Mouse (Mus musculus) urinary bladder, postnatal 4 days (tissue): ENCODE measurements at regions not wholly inside any gene's neighbourhood (a gene's known extent, or its start where the extent isn't known, plus 50 kb on each side); places are given as distances from the start of the nearest gene placed in this dataset.
"Not testable (repeated sequence)": the region's sequence is repeated elsewhere in the genome, so short reads cannot be mapped to it uniquely, and the experiment has no call there.

ENCODE experiments used
- DNase-seq, 2 experiments: peaks; one replicate each; pipeline ENCODE4 v3.0.0; 2021 to 2022; ENCODE audit warnings: low spot score in 2 of 2

DNA sequence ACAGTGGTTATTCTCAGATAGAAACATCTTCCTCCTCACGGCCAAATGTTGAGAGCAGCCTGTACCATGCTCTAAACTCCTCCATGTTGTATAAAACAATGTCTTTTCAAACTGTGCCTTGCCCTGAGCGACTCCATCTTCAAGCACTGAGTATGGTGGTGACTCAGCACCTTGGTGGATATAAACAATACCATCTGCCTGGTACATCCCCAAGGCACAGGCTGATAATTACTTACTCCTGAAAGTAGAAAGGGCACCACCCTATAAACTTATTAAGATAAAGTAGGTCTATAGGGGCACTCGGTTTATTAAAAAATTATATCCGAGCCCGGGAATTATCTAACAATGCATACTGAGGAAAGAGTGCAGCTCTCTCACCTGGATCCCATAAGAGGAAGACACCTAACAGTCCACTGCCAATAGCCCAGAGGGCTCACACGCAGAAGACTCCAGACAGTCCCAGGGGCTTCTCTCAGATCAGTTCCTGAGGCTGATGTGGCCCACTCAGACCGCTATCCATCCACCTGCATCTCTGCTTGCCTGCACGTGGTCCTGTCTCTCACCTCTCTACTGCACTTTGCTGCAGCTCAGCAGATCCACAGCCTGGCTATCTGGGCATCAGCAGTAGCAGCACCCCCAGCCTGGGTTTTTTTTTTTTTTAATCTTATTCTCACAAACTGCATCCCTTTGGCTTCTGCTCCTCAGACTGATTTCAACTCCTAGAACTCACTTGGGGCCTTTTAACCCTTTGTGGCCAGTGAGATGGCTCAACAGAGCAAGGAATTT lies 109.7 kb upstream of the Dlg1 start:
- no peak for DNase-seq

DNA sequence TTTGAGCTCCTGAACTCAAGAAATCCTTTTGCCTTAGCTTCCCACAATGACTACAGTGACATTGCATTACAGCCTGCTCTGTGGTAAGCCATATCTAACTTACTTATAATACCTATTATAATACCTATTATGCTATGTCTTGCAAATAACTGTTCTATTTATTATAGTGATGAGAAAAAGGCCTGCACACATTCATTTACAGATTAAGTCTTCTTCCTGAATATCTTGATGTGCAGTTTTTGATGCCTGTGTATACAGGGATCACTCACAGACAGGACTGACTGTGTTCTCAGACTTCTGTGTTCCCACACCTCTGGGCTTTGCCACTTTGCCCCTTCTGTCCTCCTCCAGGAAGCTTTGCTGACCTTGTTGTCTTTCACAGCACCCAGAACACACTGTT lies 102.8 kb upstream of the Dlg1 start:
- DNase-seq = no peak

DNA sequence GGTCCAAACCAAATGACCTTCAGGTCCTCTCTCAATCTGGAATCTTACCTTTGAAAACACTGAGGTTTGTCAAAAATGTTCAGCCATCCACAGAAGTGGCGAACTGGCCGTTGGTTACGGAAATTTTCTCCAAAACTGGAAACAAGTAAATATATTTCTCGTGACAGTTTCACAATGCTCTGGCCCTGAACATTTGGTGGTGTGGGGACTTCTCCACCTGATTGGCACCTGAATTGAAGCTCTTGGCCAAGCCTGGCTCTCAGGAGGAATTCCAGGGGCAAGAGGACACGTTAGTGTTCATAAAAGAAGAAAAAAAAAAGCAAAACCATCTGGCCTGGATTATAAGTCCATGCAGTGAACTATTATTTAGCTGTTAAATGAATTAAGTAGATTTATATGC lies 98.3 kb upstream of the Dlg1 start:
- DNase-seq = no peak

DNA sequence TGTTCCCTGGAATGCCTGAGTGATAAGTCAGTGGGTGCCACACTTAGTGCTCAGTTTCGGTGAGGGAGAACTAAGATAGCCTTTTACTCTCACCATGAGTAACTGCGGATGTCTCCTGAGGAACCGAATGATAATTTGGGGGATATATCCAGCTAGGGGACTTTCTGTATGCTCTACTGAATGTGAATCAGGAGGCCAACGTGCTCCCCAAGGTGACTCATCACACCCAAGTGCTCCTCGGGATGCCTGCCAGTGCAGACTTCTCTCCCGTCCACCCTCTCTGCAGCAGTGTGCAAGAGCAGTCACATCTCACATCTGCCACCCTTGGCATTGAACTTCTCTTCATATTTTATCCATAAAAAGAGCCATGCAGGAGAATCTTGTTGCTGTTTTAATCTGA lies 94.9 kb upstream of the Dlg1 start:
- no peak for DNase-seq

DNA sequence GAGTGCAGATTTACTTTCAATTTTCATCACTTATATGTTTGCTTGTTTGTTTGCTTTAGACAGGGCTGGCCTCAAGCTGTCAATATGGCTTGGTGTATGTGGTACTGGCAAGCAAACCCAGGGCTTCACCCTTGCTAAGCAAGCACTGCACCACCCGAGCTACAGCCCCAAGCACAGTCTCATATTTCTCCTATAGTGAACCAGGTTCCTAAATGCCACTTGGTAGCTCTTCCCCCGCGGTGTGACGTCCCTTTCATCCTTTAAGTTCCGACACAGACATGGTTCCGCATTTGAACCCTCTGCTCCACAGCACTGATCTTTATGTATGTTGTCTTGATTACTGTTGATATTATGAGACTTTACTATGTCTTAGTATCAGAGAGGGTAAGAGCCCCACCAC lies 93.4 kb upstream of the Dlg1 start:
- DNase-seq = no peak

DNA sequence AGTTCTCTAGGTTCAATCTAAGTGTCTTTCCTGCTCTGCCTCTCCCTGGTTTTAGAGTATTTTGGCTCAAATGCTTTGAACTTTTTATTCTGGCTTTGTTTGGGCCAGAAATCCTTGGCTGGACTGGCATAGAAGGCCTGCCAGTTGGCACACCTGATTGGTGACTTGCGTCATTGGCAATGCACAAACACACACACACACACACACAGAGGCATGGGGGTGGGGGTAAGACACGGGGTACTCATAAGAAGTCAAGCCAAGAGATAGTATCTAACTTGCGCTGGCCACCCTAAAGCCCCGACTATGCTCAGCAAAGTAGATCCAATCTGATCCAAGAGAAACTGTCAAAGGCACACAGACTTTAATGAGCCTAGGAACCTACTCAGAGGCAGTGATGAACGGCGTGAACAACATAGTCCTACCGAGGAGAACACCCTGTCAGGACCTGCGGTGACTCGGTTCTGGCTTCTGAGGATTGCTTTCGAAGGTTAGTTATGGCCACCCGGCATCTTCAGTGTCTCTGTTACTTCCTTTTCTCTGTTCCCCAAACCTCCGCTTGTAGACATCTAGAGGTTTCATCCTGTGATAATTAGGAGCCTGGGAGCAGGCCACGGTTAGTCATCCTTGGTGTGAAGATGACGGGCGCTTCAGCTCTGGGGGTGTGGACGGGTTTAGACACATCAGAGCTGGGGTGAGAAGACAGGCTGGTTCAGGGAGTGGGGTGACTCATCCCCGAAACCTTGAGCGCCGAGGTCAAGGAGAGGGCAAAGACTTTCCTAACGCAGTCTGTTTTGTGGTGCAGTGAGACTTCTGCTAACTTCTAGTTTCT lies 92.7 kb upstream of the Dlg1 start:
- no peak for DNase-seq

DNA sequence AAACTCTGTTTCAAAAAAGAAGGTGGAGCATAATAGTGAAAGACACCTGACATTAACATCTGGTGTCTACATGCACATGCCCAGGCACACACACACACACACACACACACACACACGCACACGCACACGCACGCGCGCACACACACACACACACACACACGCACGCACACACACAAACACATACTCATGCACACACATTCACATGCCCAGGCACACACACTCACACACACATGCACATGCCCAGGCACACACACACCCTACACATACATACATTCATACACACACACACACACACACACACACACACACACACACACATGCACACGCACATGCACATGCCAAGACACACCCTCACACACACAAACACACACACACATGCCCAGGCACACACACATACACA lies 89.4 kb upstream of the Dlg1 start:
- not testable (repeated sequence) for DNase-seq

DNA sequence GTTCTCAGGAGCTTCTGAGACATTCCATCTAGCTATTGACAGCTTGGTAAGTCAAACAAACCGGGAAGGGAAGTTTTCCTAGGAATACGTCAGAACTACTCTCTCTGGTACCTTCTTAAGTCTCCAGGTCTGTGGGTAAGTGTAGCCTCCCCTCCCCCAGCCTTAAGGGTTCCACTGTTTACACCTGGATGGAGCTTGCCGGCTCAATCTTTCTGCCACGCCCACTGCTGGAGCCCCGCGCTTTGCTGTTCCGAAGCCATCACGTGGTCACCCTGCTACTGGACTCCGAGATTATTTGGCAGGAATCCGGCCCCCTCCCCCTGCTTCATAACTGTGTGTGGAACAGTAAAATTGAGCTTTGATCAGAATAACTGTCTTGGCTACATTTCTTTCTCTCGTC lies 87.6 kb upstream of the Dlg1 start:
- not testable (repeated sequence) for DNase-seq

DNA sequence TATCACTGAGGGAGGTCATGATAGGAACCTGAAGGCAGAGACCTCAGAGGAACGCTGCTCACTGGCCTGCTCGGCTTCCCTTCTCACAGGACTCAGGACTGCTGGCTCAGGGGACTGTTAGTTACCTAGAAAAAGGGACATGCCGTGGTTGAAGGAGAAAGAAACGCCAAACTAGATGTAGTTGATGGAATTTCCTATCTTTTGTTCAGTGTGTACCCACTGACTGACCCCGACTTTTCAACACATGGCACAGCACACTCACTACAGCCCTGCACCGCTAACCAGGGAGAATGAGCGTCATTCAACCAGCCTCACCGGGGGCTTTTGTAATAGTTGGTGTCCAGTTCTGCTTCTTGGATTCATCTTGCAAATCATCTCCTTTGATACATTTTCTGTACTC lies 86.8 kb upstream of the Dlg1 start:
- no peak for DNase-seq

DNA sequence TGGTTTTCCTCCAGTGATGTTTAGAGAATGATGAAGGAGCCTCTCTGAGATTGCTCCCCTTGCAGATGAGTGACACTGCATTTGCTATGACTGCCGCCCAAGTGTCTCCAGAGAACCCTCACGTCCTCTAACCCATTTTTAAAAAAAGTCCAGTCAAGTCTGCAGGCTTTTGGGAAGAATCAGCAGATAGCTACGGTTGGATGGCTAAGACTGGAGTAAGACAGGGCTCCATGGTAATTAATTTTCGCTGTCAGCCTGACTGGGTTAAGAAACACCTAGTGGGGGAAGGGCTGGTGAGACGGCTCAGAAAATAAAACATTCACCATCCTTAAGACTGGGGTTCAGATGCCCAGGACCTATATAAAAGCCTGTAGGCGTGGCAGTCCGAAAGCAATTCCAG lies 85.9 kb upstream of the Dlg1 start:
- no peak for DNase-seq

DNA sequence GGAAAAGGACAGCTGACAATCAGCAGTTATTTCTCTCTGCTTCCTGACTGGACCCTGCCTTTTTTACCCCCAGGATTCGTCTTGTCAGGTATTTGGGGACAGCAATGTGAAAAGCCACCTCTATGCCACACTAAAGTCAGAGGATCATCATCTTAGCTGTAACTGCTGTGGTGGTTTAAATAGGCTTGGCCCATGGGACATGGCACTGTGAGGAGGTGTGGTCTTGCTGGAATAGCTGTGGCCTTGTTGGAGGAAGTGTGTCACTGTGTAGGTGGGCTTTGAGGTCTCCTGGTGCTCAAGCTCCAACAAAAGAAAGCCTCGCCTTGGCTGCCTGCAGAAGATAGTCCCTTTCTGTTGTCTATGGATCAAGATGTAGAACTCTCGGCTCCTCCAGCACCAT lies 83.9 kb upstream of the Dlg1 start:
- no peak for DNase-seq

DNA sequence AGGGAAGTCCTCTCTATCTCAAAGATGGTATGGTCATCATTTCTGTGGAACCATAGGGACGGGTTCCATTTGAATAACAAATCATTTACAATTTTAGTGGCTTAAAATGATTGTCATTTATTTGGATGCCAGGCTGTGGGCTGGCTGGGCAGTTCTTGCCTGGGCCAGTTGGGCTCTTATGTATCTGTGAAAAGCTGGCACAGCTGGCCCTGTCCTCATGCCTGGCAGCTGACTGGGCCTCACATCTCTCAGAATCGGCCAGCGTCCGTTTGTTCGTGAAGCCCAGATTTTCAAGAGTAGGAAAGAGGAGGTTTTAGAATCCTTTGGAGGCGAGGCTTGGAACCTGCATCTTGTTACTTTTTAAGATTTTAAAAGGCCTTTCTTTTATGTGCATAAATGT lies 82.5 kb upstream of the Dlg1 start:
- no peak for DNase-seq

DNA sequence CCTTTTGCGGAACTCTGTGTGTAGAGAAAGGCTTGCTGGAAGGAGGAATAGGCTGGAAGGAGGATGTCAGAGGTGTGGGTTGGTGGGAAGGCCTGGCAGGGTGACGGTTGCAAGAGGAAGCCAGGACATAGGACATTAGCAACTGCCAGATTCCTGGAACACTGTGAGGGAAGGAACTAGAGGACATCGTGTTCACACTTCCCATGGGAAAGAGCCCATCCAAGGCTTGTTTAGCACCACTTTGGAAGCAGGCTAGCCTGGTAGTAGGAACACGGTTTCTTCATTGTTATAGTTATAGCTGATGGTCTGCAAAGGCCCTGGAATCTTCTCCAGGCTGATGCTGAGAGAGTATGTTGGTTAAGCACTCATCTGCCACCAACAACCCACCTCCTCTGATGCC lies 80.4 kb upstream of the Dlg1 start:
- no peak for DNase-seq

DNA sequence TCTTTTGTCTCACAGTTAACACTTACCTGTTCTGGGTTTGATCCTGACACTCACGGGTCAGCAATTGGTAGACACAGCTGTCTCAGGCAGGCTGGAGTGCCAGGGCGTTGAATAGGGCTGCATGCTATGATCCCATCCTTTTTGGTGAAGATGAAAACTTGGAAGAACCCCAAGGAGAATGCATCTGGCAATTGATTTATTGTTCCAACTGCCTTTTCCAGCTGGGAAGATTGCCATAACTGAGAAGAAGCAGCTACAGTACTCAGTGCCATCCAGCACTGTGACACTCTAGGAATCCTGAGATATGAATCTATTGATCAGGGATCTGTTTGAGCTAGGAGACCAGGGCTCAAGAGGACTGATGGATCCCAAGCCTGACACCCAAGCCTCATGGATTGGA lies 79.6 kb upstream of the Dlg1 start:
- no peak for DNase-seq

DNA sequence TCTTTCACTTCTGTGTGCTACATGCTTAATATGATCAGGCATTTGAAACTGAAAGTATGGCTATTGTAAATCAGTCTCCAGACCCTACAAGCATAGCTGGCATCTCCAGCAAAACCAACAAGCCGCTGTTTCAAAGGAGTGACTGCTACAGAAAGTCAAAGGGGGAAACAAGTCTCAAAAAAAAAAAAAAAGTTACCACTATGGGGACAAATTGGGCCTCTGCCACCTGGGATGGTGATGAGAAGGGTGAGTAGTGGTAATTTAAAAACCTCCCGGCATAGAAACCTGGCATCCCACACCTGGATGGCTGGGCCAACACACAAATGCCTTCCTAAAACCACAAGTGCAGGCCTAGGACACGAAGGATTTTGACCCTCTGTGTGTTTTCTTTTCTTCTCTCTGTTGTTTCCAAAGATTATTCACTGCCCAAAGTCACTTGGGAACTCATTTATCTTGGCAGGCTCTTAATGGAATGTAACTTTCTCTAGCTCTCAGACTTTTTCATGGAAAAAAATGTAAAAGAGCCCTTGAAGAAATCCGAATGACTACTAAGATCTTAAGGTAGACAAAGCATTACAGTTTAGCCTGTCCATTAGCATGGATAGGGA lies 78.9 kb upstream of the Dlg1 start:
- DNase-seq = no peak

DNA sequence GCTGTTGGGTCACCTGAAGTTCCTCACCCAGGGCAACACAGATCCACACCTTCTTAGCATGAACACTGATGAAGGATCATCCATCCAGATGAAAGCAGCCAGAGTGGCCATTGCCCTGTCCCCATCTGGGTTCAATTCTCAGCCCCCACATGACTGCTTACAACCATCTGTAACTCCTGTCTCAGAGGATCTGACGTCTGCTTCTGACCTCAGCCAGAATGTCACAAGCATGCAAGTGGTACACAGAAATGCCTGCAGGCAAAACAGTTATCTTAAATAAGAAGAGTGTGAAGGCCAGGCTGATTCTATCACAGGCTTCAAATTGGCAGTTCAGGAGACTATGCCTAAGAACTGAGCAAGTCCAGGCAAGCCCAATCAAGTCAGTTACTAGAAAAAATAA lies 76.2 kb upstream of the Dlg1 start:
- DNase-seq = no peak

DNA sequence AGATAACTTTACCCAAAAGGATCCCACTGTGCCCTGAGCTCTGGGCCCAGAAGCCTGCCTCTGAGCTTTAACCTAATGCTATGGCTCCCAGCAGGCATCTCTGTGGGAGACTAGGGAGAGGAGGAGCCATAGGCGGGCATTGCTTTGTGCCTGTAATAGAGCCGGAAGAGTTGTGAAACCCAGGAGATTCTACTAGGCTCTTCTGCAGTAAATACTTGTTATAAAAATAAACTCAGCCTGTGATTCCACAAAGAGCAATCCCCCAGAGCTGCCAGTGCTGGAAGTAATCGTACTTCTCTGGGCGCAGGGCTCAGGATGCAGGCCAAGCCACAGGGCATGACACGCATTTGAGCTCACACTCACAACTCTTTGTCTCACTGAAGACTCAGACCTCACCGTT lies 73.7 kb upstream of the Dlg1 start:
- DNase-seq = no peak

DNA sequence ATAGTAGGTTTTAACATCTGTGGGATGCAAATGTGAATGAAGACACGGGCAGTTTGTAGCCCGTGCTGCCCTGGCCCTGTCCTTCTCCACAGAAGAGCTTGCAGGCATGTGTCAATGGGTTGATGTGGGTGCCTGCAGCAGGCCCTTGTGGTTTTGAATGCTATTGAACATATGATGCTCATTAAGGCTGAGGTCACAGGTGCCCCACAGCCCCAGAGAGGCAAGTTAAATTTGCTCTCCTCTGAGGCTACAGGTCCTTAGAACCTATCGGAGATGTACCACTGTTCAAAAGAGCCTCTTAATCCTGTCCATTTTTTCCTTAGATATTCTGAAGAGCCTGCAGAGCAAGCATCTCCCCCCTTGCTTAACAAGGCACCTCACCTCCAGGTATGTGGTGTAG lies 71.7 kb upstream of the Dlg1 start:
- DNase-seq = no peak

DNA sequence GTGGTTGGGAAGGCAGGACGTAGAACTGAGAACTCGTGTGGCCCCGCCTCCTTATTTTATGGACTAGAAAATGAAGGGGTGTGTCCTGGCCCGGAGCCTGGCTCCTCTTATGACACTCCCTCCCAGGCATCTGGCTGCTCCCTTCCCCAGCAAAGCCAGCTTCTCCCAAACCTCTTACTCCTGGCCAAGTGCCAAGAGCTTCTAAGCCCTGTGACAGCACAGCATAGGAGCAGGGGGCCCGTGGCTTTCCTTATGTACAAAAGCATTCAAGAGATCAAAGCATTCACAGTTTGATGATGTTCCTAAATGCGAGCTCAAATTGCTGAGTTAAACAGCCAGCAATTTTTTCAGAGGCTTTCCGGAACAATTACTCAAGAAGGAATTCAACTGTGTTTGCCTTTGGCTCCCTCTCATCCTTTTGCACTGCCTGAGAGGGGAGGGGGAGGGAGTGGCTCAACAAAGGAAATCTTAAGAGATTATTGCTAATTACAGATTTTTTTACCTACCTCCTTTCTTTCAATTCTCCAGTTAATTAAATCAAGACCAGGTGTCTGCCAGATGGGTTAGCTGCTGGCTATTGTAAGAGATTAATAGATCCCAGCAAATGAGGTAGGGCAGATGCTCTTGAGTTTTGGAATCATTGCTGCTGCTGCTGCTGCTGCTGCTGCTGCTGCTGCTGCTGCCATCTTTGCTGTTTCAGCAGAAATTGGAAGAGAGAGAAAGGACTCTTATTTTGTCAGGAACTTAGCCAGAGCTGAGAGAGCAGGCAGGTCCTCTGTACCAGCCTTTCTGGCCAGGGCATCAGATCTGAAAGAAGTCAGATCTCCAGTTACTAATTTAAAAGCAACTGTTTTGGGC lies 71.0 kb upstream of the Dlg1 start:
- DNase-seq = peak; percentile 76 to 89

DNA sequence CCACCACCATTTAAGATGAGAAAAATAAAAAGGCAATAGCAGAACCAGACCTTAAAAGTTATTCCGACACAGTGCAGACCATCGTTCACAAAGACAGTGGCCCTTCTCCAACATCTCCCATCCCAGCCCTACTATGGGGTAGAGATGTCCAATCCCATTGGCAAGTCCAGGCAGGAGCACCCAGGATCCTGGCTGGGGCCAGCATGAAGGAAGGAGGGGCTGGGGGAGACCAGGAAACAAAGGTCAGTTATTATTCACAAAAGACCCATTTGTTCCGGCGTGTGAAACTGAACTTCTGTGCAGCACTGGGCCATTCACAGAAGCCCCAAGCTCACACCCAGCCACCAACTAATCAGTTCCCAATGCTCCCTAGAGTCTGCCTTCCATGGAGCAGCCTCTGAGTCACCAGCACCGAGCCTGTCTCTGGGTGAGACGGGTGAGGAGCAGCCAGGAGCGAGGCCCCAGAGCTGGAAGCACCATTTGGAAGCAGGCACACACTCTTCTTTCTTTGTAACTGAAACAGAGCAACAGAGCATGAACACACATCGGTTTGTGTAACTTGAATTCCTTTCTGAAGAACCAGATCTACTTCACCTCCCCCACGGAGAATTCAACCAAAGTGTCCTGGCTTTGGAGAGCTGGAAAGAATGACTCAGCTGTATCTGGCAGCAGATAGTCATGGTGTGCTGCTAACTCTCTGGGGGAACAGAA lies 70.1 kb upstream of the Dlg1 start:
- no peak for DNase-seq

DNA sequence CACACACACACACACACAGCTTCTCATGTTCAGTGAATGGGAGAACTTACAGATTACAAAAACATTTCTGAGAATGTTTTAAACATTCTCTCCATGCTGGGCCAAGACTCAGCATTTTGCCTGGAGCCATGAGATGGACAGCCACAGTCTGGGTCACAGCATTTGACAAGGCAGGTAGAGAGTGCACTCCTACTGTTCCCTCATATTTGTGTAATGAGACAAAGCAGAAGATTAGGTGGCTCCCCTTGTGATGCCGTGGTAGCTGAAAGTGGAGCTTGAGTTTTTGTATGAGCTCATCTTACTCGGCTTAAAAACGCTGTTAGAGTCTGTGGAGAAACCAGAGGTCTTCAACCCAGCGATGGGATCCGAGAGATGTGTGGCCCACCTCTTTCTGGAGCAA lies 65.3 kb upstream of the Dlg1 start:
- no peak for DNase-seq
